Mouse (Mus musculus) CH12.LX (cell line): ENCODE measurements around the gene Rsph10b.

Source experiments
- BHLHE40 ChIP-seq: IDR thresholded peaks from 2 replicates; pipeline ENCODE4 v1.6.1; 2011; ENCODE audit warnings: mild to moderate bottlenecking, low read depth, low read length, improper control_type of control experiment
- CHD1 ChIP-seq: IDR thresholded peaks from 2 replicates; pipeline ENCODE4 v1.6.1; 2012; ENCODE audit warnings: low read depth, low read length, improper control_type of control experiment, inconsistent platforms
- CTCF ChIP-seq, 2 experiments: IDR thresholded peaks in 1 of 2; conservative IDR thresholded peaks in 1 of 2; 2 replicates each; pipeline ENCODE4 v1.5.1; 2011 to 2012; ENCODE audit warnings: low read depth in 2 of 2, low read length in 2 of 2, improper control_type of control experiment in 1 of 2, inconsistent platforms in 1 of 2, mild to moderate bottlenecking in 1 of 2, moderate library complexity in 1 of 2
- EP300 ChIP-seq: IDR thresholded peaks from 2 replicates; pipeline ENCODE4 v1.6.1; 2011; ENCODE audit warnings: low read length, improper control_type of control experiment
- GABPA ChIP-seq: IDR thresholded peaks from 2 replicates; pipeline ENCODE4 v1.6.1; 2012; ENCODE audit warnings: low read depth, low read length, improper control_type of control experiment, inconsistent platforms; ENCODE audit not compliant: insufficient replicate concordance
- MAX ChIP-seq: IDR thresholded peaks from 2 replicates; pipeline ENCODE4 v1.6.1; 2011; ENCODE audit warnings: low read length, improper control_type of control experiment
- POLR2A ChIP-seq: IDR thresholded peaks from 2 replicates; pipeline ENCODE4 v1.6.1; 2011; ENCODE audit warnings: low read depth, mild to moderate bottlenecking, improper control_type of control experiment, low read length
- RAD21 ChIP-seq: IDR thresholded peaks from 2 replicates; pipeline ENCODE4 v1.6.1; 2011; ENCODE audit warnings: low read depth, mild to moderate bottlenecking, low read length, improper control_type of control experiment, moderate library complexity
- TBP ChIP-seq: conservative IDR thresholded peaks from 2 replicates; pipeline ENCODE4 v1.6.1; 2011; ENCODE audit warnings: low read depth, low read length, improper control_type of control experiment
- USF1 ChIP-seq: IDR thresholded peaks from 2 replicates; pipeline ENCODE4 v1.6.1; 2014; ENCODE audit warnings: low read depth, mild to moderate bottlenecking, inconsistent platforms, low read length, improper control_type of control experiment
- ZNF384 ChIP-seq: IDR thresholded peaks from 2 replicates; pipeline ENCODE4 v1.6.1; 2012; ENCODE audit warnings: low read depth, low read length, improper control_type of control experiment, inconsistent platforms

- TF ChIP-seq CTCF (conservative IDR thresholded peaks at IDR 0.05 in 1 of 2, IDR thresholded peaks at IDR 0.05 in 1 of 2; ENCODE audit: low read depth in 2 of 2, low read length in 2 of 2) = no peak
- no peak for TF ChIP-seq TBP
- no peak for TF ChIP-seq EP300
- no peak for TF ChIP-seq RAD21
- no peak for TF ChIP-seq BHLHE40
- TF ChIP-seq USF1 = no peak
- TF ChIP-seq POLR2A = no peak
- no peak for TF ChIP-seq GABPA
- TF ChIP-seq ZNF384 = no peak
- no peak for TF ChIP-seq CHD1
- no peak for TF ChIP-seq MAX
These were observed 10.6 kb downstream of the Rsph10b start for GRCm38 (mm10) chr5:143943231-143944125.
